8 mouse cellular contexts compared by ENCODE assay signal in genomic region chr13:12542006-12542981, GRCm38 (mm10). TPM values are rescaled to one million over a fixed set of nuclear protein-coding genes. Genes with fewer than 3 reads are reported as not detected.
A peak's percentile ranks its signal among the peaks of the same experiment; 100 is the strongest.
DNase-seq lines count a peak whose midpoint lies in the region; ATAC-seq and TF ChIP-seq lines count a peak whose summit lies in the region.

No protein-coding gene starts in this region.

- DNase-seq in B cell, adult 2 months: peak; percentile 78 to 82
- peak; percentile 90 for DNase-seq in R1 (ENCODE audit: low read depth, low spot score)
- DNase-seq in heart, postnatal 0 days (ENCODE audit: low spot score): peak; percentile 64
- DNase-seq in kidney, postnatal 25 days: peak; percentile 60 to 76
- peak; percentile 91 for DNase-seq in lung, postnatal 36 days
- DNase-seq in retina, postnatal 1 day: peak; percentile 76

- H3K27me3 ChIP-seq in embryonic facial prominence, embryonic 15.5 days: no peaks in the 10 kb centered on the region
- H3K27me3 ChIP-seq in heart, postnatal 0 days (ENCODE audit: control insufficient read depth, insufficient read depth, low read length): 0 out of 2 replicates have a peak, but pooled peaks cover 9% of the 10 kb centered on the region

- peak overlapping the region; percentile 43 for H3K4me2 ChIP-seq in embryonic facial prominence, embryonic 15.5 days (replicated peaks)
- peak overlapping the region; percentile 49 for H3K4me2 ChIP-seq in heart, postnatal 0 days (ENCODE audit: low read depth, low read length)

- peak; percentile 43 for TF ChIP-seq CTCF in heart, postnatal 0 days (IDR thresholded peaks at IDR 0.05; ENCODE audit: low read depth)

- H3K9ac ChIP-seq in embryonic facial prominence, embryonic 15.5 days: no peak overlapping the region
- H3K9ac ChIP-seq in heart, postnatal 0 days (replicated peaks; ENCODE audit: low read depth, low read length): no peak overlapping the region

- no peak for TF ChIP-seq EP300 in heart, postnatal 0 days (IDR thresholded peaks at IDR 0.05; ENCODE audit: low read depth)

- H3K4me3 ChIP-seq in embryonic facial prominence, embryonic 15.5 days (replicated peaks): peak overlapping the region; percentile 19; the same call in 1 of the 2 replicates
- H3K4me3 ChIP-seq in heart, postnatal 0 days (ENCODE audit: low read depth, low read length): no peak overlapping the region

- peaks cover 17% of the 10 kb centered on the region for H3K4me1 ChIP-seq in embryonic facial prominence, embryonic 15.5 days
- peaks cover 11% of the 10 kb centered on the region for H3K4me1 ChIP-seq in heart, postnatal 0 days (ENCODE audit: control insufficient read depth, insufficient read depth)

- H3K9me3 ChIP-seq in embryonic facial prominence, embryonic 15.5 days (replicated peaks): no peaks in the 10 kb centered on the region
- no peaks in the 10 kb centered on the region for H3K9me3 ChIP-seq in heart, postnatal 0 days (replicated peaks; ENCODE audit: control insufficient read depth, low read length)

- no peaks in the 10 kb centered on the region for H3K36me3 ChIP-seq in embryonic facial prominence, embryonic 15.5 days
- H3K36me3 ChIP-seq in heart, postnatal 0 days (replicated peaks; ENCODE audit: control insufficient read depth, insufficient read depth, low read length): no peaks in the 10 kb centered on the region

- 4% methylated on average over 23 of the region's 23 CpGs for WGBS in embryonic facial prominence, embryonic 15.5 days
- 8% methylated on average over 23 of the region's 23 CpGs for WGBS in heart, postnatal 0 days

- H3K27ac ChIP-seq in embryonic facial prominence, embryonic 15.5 days (replicated peaks): peak overlapping the region; percentile 58; the same call in 1 of the 2 replicates
- H3K27ac ChIP-seq in heart, postnatal 0 days (ENCODE audit: low read depth): no peak overlapping the region

- peak; percentile 79 for ATAC-seq in embryonic facial prominence, embryonic 15.5 days (ENCODE audit: insufficient number of reproducible peaks, low FRiP score, low TSS enrichment, low read depth)
- peak; percentile 92 for ATAC-seq in heart, postnatal 0 days (ENCODE audit: insufficient read depth, low read depth)
- no peak for ATAC-seq in erythroid progenitor cell, adult 5-6 weeks (replicated peaks; ENCODE audit: low FRiP score, poor library complexity, severe bottlenecking)

RNA-seq across cellular contexts. Expression of gene Edaradd, which starts 22.1 kb away (rescaled TPM):
- polyA plus RNA-seq in embryonic facial prominence, embryonic 15.5 days (2015; fragmentation: Nextera tagmentation; extraction: Ambion mirVana): 6.5 and 7.2 TPM in 2 replicates
- total RNA-seq in heart, postnatal 0 days (2014; rRNA removed; ENCODE audit: low replicate concordance): 0.43 TPM in 1 of 2 replicates, not detected in the other
- polyA plus RNA-seq in heart, postnatal 0 days (2015; fragmentation: Nextera tagmentation; extraction: Ambion mirVana): 0.10 and 0.11 TPM in 2 replicates
- 1.3 and 1.4 TPM in 2 replicates for total RNA-seq in erythroid progenitor cell, adult 5-6 weeks (2015; ENCODE audit: low replicate concordance)
- total RNA-seq in erythroid progenitor cell, adult 5-6 weeks (2017; ENCODE audit: low replicate concordance): 0.90 and 1.1 TPM in 2 replicates

RNA-seq across cellular contexts. Expression of gene Ero1lb, which starts 23.4 kb away (rescaled TPM):
- 7.1 and 7.5 TPM in 2 replicates for polyA plus RNA-seq in embryonic facial prominence, embryonic 15.5 days (2015; fragmentation: Nextera tagmentation; extraction: Ambion mirVana)
- total RNA-seq in heart, postnatal 0 days (2014; rRNA removed; ENCODE audit: low replicate concordance): 1.4 and 8.2 TPM in 2 replicates
- 2.4 and 2.5 TPM in 2 replicates for polyA plus RNA-seq in heart, postnatal 0 days (2015; fragmentation: Nextera tagmentation; extraction: Ambion mirVana)
- 4.2 and 4.3 TPM in 2 replicates for total RNA-seq in erythroid progenitor cell, adult 5-6 weeks (2015; ENCODE audit: low replicate concordance)
- 1.5 and 2.1 TPM in 2 replicates for total RNA-seq in erythroid progenitor cell, adult 5-6 weeks (2017; ENCODE audit: low replicate concordance)
